Mouse (Mus musculus) adrenal gland, adult 18-20 months (tissue): ENCODE results near the gene Ntrk2. TPM values are rescaled to one million over a fixed set of nuclear protein-coding genes. Genes with fewer than 3 reads are reported as not detected.

ENCODE experiments used
- DNase-seq, 2 experiments: peaks; one replicate each; pipeline ENCODE4 v3.0.0; 2021 to 2022; ENCODE audit warnings: low spot score in 2 of 2
- total RNA-seq, 2 experiments: library from RNA; stranded (reverse); gene quantifications; 1 replicate in 1 of 2; 2 replicates in 1 of 2; pipeline ENCODE4 v1.2.3; 2021

Gene Ntrk2
- total RNA-seq, 2 experiments from 2014 or later, result 26.2 to 56.1 TPM

DNA sequence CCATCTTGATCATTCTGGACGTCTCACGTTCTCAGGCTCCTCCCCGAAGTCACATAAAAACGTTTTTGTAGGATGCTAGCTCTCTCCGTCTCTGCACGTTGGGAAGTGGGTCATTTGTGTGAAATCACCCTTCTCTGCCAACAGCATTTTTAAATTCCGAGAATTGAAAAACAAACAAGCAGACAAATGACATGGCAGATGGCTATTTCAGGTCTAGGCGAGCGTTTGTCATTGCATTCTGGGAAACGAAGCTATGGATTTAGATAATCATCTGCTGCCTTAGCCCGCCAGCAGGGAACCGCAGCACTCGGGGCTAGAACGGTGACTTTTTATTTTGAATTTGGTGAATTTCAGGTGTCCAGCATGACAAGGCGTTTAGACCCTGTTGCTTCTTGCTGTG is 115.8 kb downstream of the Ntrk2 start:
- DNase-seq, result no peak

DNA sequence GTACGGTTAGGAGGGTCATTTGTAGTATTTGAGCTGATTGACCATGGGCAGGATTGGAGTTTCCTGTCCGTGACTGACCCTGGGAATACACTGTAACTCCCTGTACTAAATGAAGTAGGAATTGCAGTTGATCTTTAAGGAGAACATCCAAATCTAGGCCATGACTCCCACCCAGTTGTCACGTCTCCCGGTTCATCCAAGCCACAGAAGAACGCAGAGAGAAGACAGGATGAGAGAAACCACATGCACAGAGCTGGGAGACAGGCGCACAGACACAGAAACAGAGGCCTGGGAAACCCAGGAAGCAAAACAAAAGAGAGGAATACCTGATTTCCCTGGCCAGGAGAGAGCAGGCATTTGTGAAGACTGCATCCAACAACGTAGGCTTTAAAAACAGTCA is 117.1 kb downstream of the Ntrk2 start:
- no peak for DNase-seq

- DNase-seq, result no peak
Observed at GRCm38 (mm10) chr13:58924486-58924885, 118.1 kb downstream of the Ntrk2 start.

DNA sequence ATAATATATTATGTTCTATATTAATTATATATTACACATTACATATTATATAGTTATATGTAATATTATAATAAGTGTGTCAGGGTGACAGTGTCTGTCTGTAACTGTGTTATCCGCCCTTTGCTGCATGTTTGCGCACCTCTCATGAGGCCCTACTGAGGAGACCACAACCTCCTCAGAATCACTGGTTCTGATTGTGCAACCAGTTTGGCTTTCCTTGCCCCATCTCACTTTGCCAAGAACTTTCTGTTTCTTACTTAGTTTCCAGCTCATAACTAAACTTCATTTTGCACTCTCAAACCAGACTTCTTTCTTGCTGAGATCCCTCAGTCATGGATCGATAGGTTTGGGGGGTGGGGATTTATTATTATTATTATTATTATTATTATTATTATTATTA is 120.8 kb downstream of the Ntrk2 start:
- no peak for DNase-seq

GRCm38 (mm10) chr13:58927656-58928226 is 121.4 kb downstream of the Ntrk2 start:
- no peak for DNase-seq

DNA sequence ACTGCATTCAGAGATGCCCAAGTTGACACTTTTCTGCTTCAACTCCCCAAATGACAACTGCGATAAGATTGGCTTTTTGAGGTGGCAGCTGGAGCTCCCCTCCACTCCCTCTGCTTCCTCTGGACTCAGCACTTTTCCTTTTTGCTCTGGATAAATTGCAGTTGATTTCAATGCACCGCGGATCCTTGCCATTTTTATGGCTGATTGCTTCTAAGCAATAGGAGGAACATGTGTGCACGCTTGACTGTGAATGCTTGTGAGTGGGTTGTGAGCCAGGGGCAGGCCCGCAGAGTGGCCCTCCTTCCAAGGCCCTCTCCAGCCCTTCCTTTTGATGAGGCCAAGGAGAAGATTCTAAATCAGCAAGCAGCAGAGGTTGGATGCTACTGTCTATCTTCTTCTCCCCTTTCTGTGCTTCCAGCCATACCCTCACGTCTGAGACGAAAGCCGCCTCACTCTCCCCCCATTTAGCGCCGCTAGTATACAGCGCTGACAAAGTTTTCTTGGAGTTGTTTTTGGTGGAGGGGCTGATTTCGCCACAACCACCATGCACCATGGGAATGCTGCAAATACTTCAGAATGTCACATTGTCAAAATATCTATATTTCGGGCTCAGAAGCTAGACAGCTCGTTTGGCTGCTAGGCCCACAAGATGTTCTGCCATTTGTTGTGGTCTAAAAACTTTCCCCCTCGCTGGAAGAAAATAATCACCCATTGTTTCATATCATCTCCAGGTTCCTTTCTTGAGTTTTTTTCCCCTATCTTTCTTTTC is 122.5 kb downstream of the Ntrk2 start:
- no peak for DNase-seq

GRCm38 (mm10) chr13:58930161-58930560 is 123.8 kb downstream of the Ntrk2 start:
- DNase-seq, result no peak

DNA sequence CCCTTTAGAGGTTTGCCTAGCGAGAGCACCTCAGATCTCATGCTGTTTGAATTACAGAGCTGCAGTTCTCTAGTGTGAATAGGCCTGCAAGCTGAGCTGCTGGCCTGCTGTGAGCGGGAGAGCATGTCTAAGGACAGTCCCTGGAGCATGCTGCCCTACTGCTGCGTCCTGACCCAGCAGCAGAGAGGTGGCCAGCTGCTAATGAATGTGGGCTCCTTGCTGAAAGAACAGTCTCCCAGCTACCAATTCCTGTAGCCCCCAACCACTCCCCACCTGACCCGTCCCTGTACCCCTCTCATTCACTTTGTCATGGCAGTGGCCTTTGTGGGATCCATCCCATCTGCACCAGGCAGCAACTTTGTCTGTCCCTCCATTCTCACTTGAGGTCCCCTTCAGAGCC is 126.8 kb downstream of the Ntrk2 start:
- no peak for DNase-seq

DNA sequence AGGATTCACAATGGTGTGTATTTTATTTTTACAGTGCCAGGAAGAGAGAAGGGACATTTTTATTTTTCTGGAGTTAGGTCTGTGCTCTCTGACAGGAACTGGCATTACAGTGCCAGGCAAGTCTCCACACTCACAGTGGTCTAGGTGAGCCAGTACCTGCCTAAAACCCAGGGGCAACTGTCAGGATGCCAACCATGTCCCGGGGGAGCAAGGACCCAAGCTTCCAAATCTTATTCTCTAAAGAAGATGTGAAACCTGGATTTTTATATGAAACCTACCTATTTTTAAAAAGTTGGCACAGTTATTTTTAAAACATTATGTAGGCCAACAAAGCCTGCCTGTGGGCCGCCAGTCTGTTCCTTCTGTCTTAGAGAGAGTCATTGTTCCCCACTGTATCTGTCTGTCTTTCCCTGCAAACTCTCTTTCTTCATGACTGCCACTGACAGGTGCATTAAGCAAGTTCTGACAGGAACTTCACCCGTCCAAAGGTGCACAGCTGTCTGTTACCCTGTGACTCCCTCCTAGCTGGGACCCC is 128.3 kb downstream of the Ntrk2 start:
- no peak for DNase-seq

GRCm38 (mm10) chr13:58935956-58936495 is 129.7 kb downstream of the Ntrk2 start:
- DNase-seq, result no peak

- DNase-seq, result no peak
Observed at GRCm38 (mm10) chr13:58937884-58938283, 131.5 kb downstream of the Ntrk2 start.

DNA sequence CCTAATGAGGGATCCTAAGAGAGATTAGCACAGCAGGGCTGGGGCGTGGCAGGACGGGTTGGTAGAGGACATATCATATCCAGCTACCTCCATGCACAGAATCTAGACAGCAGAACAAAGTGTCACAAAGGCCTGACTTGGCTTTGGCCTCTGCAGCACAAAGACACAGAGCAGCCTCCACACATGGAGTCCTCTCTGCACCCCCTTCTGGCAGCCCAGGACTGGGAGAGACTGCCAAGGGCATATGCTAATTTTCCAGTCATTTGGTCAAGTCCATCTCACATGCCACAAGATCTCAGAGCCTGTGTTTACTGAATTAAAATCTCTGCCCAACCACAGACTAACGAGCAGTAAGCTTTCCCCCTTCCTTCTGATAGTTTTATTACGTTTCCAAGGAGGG is 132.1 kb downstream of the Ntrk2 start:
- DNase-seq, result no peak

DNA sequence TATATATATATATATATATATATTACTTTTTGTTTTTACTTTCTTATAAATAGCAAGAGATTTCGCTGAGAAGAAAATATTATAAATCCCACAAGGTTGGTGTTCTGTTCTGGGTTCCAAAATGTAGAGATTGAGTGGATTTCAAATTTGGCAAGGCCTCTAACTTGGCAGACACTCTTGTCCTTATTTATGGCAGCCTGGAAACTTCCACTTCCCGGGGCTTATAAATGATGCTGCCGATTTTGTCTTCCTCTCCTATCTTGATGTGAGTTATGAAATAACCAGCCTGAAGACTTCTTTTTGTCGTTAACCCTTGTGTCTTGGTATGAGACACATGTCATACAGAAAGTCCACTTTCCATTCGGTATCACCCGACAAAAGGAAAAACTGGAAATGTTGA is 133.8 kb downstream of the Ntrk2 start:
- no peak for DNase-seq

DNA sequence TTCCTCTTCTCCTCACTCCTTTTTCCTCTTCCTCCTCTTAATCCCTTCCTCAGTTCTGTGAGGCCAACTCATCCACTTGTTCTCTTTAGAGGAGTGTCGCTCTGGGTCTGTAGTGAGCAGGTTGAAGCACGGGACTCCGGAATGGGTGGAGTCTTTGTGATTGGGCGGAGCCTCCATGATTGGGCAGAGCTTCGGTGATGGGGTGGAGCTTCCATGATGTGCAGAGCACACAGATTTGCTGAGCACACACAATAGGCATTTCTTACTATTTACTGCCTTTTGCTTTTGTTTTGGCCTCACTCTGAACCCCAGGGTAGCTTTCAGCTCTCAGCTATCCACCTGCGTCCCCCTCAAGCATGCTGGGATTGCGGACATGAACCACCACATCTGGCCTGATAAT is 134.4 kb downstream of the Ntrk2 start:
- no peak for DNase-seq

DNA sequence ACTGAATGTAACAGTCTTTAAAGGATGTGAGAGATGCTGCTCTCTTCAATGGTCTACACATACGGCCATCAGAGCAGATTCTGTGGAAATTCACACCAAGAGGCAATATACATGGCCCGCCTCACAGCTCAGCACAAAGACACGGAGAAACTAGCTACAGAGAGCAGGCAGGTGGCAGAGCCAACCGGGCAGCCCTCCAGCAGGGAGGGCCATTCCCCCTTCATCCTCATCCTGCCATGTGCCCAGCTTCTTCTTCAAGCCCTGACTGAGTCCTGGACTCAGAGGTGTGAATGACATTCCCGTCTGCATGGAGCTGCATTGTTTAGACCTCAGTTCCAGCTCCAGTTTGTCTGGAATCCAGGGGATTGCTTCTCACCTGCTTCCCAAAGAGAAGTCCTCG is 139.4 kb downstream of the Ntrk2 start:
- DNase-seq, result no peak

- DNase-seq, result no peak
Observed at GRCm38 (mm10) chr13:58946589-58946988, 140.2 kb downstream of the Ntrk2 start.

DNA sequence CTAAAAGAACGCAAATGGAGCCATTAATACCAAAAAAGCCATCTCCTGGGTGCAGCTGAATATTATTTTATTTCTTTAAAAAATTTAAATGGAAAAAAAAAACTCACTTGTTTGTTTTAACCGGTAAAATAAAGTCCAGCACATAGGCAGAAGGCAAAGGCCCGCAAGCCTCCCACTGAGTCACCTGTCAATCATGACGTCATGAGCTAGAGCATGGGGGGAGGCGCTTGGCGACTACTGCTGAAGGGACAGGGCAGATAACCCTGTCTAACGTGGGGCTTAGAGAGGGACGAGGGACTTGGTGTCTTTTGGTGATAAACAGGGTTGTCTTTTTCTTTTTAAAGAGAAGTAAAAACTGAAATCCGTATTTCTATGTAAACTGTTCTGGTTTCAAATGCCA is 140.7 kb downstream of the Ntrk2 start:
- DNase-seq, result no peak

DNA sequence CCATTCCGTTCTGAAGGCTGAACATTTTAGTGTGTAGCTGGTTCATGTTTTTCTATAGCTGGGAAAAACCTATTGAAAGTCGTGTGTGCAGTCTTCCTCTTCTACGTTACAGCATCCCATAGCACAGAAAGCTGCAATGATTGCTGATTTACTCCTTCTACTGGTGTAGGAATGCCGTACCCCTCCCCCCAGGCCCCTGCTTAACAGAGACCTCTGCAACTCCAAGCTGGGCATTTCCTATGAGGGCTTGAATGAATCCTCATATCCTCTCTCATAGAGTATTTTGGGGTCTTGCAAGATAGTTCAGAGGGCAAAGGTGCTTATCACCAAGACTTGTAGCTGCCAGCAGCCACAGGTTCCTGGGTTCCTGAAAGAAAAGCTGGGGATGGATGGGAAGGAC is 148.0 kb downstream of the Ntrk2 start:
- DNase-seq, result no peak

GRCm38 (mm10) chr13:58954764-58955163 is 148.4 kb downstream of the Ntrk2 start:
- no peak for DNase-seq

DNA sequence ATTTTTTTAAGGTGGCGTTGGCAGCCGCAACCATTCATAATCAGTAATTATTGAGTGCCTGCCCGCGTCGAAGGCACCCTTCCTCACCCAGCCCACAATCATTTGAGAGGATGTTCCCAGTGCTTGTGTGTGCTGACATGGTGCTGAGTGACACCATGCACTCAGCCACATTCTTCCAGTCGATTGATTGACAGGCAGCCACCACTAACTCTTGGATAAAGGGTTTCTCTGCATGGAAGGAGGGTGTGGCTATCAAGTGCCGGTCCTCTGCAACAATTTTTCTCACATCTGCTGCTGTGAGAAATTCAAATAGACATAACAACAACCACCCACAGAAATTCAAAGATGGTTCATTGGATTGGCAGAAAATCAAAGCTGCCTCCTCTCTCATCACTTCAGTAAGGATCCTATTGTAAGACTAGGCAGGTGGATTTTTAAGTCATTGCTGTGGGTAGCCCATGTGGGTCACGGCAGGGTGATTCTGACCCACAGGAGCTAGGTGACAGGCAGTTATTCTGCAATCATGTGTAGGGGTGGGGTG is 148.9 kb downstream of the Ntrk2 start:
- no peak for DNase-seq

DNA sequence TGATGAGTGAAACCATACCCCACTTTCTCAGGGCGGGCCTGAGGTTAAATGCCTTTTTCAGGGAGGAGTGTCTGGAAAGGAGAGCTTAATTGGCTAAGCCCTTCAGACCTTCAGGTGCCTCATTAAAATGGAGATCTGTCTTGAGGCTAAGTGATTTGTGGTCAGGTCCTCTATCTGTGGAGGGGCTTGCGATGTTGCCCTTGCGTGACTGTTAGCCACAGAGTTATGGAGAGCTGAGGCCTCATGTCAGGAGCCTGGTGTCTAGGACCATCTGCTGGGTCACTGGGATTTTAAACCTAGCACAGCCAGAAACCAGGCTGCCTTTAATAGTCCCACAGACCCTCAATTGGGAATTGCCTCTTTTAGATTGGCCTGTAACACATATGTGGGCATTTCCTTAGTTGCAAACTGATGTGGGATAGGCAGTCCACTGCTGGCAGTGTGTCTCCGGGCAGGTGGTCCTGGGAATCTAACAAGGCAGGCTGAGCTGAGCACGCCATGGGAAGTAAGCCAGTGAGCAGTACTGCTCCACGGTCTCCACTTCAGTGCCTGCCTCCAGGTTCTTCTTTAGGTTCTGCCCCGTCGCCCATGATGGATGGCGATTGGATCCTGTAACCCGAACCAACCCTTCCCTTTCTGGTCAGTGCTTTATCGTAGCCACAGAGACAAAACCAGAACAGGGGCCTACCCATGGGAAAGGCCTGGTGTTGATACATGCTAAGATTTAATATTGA is 152.0 kb downstream of the Ntrk2 start:
- DNase-seq, result no peak

DNA sequence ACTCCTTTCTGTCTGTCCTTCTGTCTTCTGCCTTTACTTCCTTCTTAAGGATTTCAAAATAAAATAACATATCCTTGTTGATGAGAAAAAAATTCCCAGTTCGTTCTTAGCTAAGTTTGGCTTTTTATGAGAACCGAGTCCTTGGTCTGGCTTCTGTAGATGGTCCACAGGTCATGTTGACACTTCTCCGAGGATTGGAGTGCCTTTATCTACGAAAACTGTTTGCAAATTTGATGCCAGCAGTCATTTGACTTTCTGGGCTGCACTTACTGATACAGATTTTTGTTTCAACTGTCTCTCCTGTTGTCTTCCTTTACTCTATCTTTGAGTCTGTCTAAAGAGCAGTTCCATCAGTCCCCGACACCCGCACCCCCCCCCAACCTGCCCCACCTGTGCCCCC is 154.0 kb downstream of the Ntrk2 start:
- no peak for DNase-seq
